Mouse (Mus musculus): ENCODE results near the gene Sod3. TPM values are rescaled to one million over a fixed set of nuclear protein-coding genes. Genes with fewer than 3 reads are reported as not detected.

The Sod3 gene
- polyA plus RNA-seq, 1 experiment from 2014 or later: 71.0 TPM

- Histone ChIP-seq H3K4me3 (replicated peaks; ENCODE audit: low read depth, low read length) (no peak overlapping the region), H3K4me1 (replicated peaks; ENCODE audit: insufficient read depth, low read length) (no peaks in the 10 kb centered on the region), H3K4me2 (ENCODE audit: low read length) (no peak overlapping the region), H3K9me3 (replicated peaks; ENCODE audit: low read length) (no peaks in the 10 kb centered on the region), H3K27ac (no peak overlapping the region), H3K36me3 (ENCODE audit: insufficient read depth, low read length) (no peaks in the 10 kb centered on the region), H3K27me3 (ENCODE audit: insufficient read depth, low read length) (no peaks in the 10 kb centered on the region), H3K9ac (ENCODE audit: low read depth, low read length) (no peak overlapping the region)
- 83% methylated on average over 12 of the region's 12 CpGs for WGBS
- no peak for ATAC-seq (replicated peaks; ENCODE audit: low FRiP score, low read depth)
- DNase-seq (ENCODE audit: low spot score): no peak
- TF ChIP-seq CTCF (IDR thresholded peaks at IDR 0.05; ENCODE audit: low read depth): no peak
Observed at GRCm38 (mm10) chr5:52410197-52410596, 46.6 kb downstream of the Sod3 start.

GRCm38 (mm10) chr5:52411567-52411966 lies 48.0 kb downstream of the Sod3 start:
- WGBS: 62% methylated on average over 3 of the region's 3 CpGs
- Histone ChIP-seq H3K36me3 (ENCODE audit: insufficient read depth, low read length) (no peaks in the 10 kb centered on the region), H3K27me3 (ENCODE audit: insufficient read depth, low read length) (no peaks in the 10 kb centered on the region), H3K4me1 (replicated peaks; ENCODE audit: insufficient read depth, low read length) (no peaks in the 10 kb centered on the region), H3K9me3 (replicated peaks; ENCODE audit: low read length) (no peaks in the 10 kb centered on the region), H3K4me2 (ENCODE audit: low read length) (no peak overlapping the region), H3K9ac (ENCODE audit: low read depth, low read length) (no peak overlapping the region), H3K4me3 (replicated peaks; ENCODE audit: low read depth, low read length) (no peak overlapping the region), H3K27ac (no peak overlapping the region)
- DNase-seq (ENCODE audit: low spot score) (peak; percentile 50), ATAC-seq (replicated peaks; ENCODE audit: low FRiP score, low read depth) (no peak; the same call in 1 of the 2 replicates)
- no peak for TF ChIP-seq CTCF (IDR thresholded peaks at IDR 0.05; ENCODE audit: low read depth)

GRCm38 (mm10) chr5:52415193-52415592 lies 51.6 kb downstream of the Sod3 start:
- Histone ChIP-seq H3K27me3 (ENCODE audit: insufficient read depth, low read length) (no peaks in the 10 kb centered on the region), H3K4me2 (ENCODE audit: low read length) (no peak overlapping the region), H3K4me1 (replicated peaks; ENCODE audit: insufficient read depth, low read length) (no peaks in the 10 kb centered on the region), H3K27ac (no peak overlapping the region), H3K36me3 (ENCODE audit: insufficient read depth, low read length) (no peaks in the 10 kb centered on the region), H3K9ac (ENCODE audit: low read depth, low read length) (no peak overlapping the region), H3K9me3 (replicated peaks; ENCODE audit: low read length) (no peaks in the 10 kb centered on the region), H3K4me3 (replicated peaks; ENCODE audit: low read depth, low read length) (no peak overlapping the region)
- WGBS: 81% methylated on average over 1 of the region's 1 CpGs
- ATAC-seq (replicated peaks; ENCODE audit: low FRiP score, low read depth) (no peak), DNase-seq (ENCODE audit: low spot score) (no peak)
- no peak for TF ChIP-seq CTCF (IDR thresholded peaks at IDR 0.05; ENCODE audit: low read depth)

GRCm38 (mm10) chr5:52415917-52416316 lies 52.3 kb downstream of the Sod3 start:
- Histone ChIP-seq H3K36me3 (ENCODE audit: insufficient read depth, low read length) (no peaks in the 10 kb centered on the region), H3K9ac (ENCODE audit: low read depth, low read length) (no peak overlapping the region), H3K4me1 (replicated peaks; ENCODE audit: insufficient read depth, low read length) (no peaks in the 10 kb centered on the region), H3K4me2 (ENCODE audit: low read length) (no peak overlapping the region), H3K27ac (no peak overlapping the region), H3K9me3 (replicated peaks; ENCODE audit: low read length) (no peaks in the 10 kb centered on the region), H3K4me3 (replicated peaks; ENCODE audit: low read depth, low read length) (no peak overlapping the region), H3K27me3 (ENCODE audit: insufficient read depth, low read length) (no peaks in the 10 kb centered on the region)
- TF ChIP-seq CTCF (IDR thresholded peaks at IDR 0.05; ENCODE audit: low read depth): no peak
- DNase-seq (ENCODE audit: low spot score) (no peak), ATAC-seq (replicated peaks; ENCODE audit: low FRiP score, low read depth) (no peak)
- WGBS: 89% methylated on average over 6 of the region's 6 CpGs

- H3K36me3 ChIP-seq (ENCODE audit: insufficient read depth, low read length): no peaks in the 10 kb centered on the region
- no peak overlapping the region for H3K9ac ChIP-seq (ENCODE audit: low read depth, low read length)
- H3K4me1 ChIP-seq (replicated peaks; ENCODE audit: insufficient read depth, low read length): no peaks in the 10 kb centered on the region
- TF ChIP-seq CTCF (IDR thresholded peaks at IDR 0.05; ENCODE audit: low read depth): no peak
- H3K27ac ChIP-seq: no peak overlapping the region
- WGBS: 66% methylated on average over 2 of the region's 2 CpGs
- H3K4me3 ChIP-seq (replicated peaks; ENCODE audit: low read depth, low read length): no peak overlapping the region
- no peaks in the 10 kb centered on the region for H3K9me3 ChIP-seq (replicated peaks; ENCODE audit: low read length)
- H3K4me2 ChIP-seq (ENCODE audit: low read length): no peak overlapping the region
- H3K27me3 ChIP-seq (ENCODE audit: insufficient read depth, low read length): no peaks in the 10 kb centered on the region
- DNase-seq (ENCODE audit: low spot score) (no peak), ATAC-seq (replicated peaks; ENCODE audit: low FRiP score, low read depth) (no peak)
Observed at GRCm38 (mm10) chr5:52416485-52416884, 52.9 kb downstream of the Sod3 start.

Other genes with a start within 250 kb of the Sod3 start
- gene Dhx15, start 173.3 kb upstream of the Sod3 start, polyA plus RNA-seq (2015; fragmentation: Nextera tagmentation; extraction: Ambion mirVana): 108 and 117 TPM in 2 replicates
- gene Ccdc149, start 107.7 kb downstream of the Sod3 start, polyA plus RNA-seq (2015; fragmentation: Nextera tagmentation; extraction: Ambion mirVana): 3.5 and 3.6 TPM in 2 replicates
- 3.8 and 4.2 TPM in 2 replicates for gene Lgi2, start 202.7 kb downstream of the Sod3 start, polyA plus RNA-seq (2015; fragmentation: Nextera tagmentation; extraction: Ambion mirVana)

Data from kidney, postnatal 0 days (tissue).